Mouse (Mus musculus) gastrocnemius, postnatal 36 days (tissue): ENCODE results near the gene Nr0b2. TPM values are rescaled to one million over a fixed set of nuclear protein-coding genes. Genes with fewer than 3 reads are reported as not detected.
A peak's percentile ranks its signal among the peaks of the same experiment; 100 is the strongest.

Experiments used
- DNase-seq, 2 experiments: peaks; one replicate each; pipeline ENCODE4 v3.0.0; 2022
- intact Hi-C: fragments of 180-260 bp; cut with DNase I; formaldehyde crosslinking; loops from one replicate; pipeline ENCODE4 v1.15.1; 2025
- total RNA-seq, 2 experiments: library from RNA; stranded (reverse); gene quantifications; 2 replicates each; pipeline ENCODE4 v1.2.3; 2021

The Nr0b2 gene
- total RNA-seq, 2 experiments from 2014 or later = not detected

DNA sequence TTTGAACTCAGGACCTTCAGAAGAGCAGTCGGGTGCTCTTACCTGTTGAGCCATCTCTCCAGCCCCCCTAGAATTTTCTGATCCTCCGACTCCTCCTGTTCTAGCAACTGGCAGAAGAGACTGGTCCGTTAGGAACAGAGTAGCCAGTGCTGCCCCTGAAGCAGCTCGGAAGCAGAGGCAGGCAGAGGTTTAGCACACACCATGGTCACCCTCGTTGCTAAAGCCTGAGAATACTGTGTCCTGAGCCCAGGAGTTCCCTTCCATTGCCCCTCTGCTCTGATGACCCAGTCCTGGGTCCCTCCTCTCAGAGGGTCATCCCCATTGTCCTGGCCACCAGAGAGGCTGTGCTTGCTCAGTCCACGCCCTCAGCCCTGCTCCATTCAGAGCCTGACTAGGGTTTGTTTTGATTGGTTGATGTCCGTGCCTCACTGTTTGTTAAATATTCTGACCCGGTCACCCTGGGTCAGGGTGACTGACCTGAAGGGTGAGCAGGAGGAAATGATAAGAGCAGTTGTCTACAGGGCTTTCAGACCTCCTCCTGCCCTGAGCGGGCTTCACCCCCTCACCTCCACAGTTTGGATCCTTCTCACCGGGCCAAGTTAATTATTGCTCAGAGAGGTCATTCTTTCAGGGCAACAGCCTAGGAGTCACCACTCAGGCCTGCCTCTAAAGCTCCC is 4.0 kb downstream of the Nr0b2 start:
- intact Hi-C loops = no loop called here
- DNase-seq = no peak

- no peak for DNase-seq
- intact Hi-C loops = no loop called here
These were observed 6.7 kb downstream of the Nr0b2 start for GRCm38 (mm10) chr4:133559846-133560245.

- intact Hi-C loops = no loop called here
- no peak for DNase-seq
These were observed 8.4 kb downstream of the Nr0b2 start for GRCm38 (mm10) chr4:133561622-133562021.

DNA sequence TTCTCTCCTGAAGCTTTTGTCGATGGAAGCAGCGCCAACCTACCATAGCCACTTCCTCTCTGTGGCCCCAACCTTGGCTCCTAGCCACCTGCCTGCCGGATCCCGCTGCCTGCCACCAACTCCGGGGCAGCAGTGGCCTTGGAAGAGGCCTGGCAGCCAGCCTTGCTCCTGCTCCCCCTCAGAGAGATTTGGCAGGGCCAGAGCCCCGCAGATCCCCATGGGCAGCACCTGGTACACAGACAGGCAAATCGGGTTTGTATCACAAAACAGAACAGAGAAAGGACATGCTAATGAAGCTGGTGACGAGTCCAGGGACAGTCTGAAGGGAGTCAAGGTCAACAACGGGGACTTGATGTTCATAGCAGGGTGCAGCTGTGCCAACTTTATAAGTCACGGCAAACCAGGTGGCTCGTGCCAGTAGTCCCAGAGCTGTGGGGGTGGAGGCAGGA is 10.0 kb downstream of the Nr0b2 start:
- intact Hi-C loops = no loop called here
- DNase-seq = no peak

GRCm38 (mm10) chr4:133567251-133567650 is 14.1 kb downstream of the Nr0b2 start:
- intact Hi-C loops = no loop called here
- no peak for DNase-seq

DNA sequence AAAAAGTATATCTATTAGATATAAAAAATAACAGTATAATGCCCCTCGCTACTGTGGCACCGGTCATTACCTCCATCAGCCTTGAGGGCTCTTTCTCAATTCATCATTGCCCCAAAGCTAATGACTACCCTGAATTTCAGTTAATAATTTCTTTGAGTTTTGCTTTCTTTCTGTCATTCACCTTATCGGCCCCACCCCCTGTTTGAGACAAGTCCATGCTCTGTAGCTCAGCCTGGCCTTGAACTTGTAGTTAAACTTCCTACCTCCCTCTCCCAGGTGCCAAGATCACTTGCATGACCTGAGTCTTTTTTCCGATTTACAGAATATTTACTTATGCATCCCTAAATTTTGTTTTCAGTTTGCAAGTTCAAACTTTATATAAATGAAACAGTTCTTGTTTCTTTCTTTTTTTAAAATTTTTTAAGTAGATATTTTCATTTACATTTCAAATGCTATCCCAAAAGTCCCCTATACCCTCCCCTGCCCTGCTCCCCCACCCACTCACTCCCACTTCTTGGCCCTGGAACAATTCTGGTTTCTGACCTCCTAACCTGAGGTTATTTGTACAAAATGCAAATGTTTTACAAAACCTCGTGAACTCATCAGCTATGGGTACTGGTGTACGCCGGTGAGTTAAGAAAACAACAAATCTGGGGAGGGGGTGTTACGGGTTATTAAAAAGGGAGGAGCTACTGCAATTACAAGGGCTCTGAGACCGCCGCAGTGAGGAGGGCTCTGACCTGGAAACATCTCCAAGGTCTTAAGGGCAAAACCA is 16.3 kb downstream of the Nr0b2 start:
- DNase-seq = no peak
- intact Hi-C loops = no loop called here

- intact Hi-C loops = no loop called here
- DNase-seq = no peak
These were observed 16.9 kb downstream of the Nr0b2 start for GRCm38 (mm10) chr4:133570066-133570466.

GRCm38 (mm10) chr4:133574070-133574842 is 21.1 kb downstream of the Nr0b2 start, which contains the start of gene Gpatch3:
TSS of gene Gpatch3 (plus strand) at chr4:133574745.
- intact Hi-C loops = no loop called here

GRCm38 (mm10) chr4:133574843-133575202 is 21.6 kb downstream of the Nr0b2 start:
- no peak for DNase-seq
- intact Hi-C loops = no loop called here

More at GRCm38 (mm10) chr4:133574070-133574842, 21.1 kb downstream of the Nr0b2 start, which contains the start of gene Gpatch3:
- DNase-seq = peak; percentile 87 to 89

GRCm38 (mm10) chr4:133577983-133578382 is 24.8 kb downstream of the Nr0b2 start:
- no peak for DNase-seq
- intact Hi-C loops = no loop called here

GRCm38 (mm10) chr4:133583690-133584058 is 30.5 kb downstream of the Nr0b2 start:
- DNase-seq = no peak
- intact Hi-C loops = loop anchor here (2.0 kb wide), 1 partner anchor 329 kb away; no protein-coding TSS in a partner anchor

GRCm38 (mm10) chr4:133584059-133584951 is 31.1 kb downstream of the Nr0b2 start, which contains the start of gene Gpn2:
TSS of gene Gpn2 (plus strand) at chr4:133584362.
- peak; percentile 63 to 73 for DNase-seq
- intact Hi-C loops = loop anchor here (2.0 kb wide), 1 partner anchor 328 kb away; no protein-coding TSS in a partner anchor

DNA sequence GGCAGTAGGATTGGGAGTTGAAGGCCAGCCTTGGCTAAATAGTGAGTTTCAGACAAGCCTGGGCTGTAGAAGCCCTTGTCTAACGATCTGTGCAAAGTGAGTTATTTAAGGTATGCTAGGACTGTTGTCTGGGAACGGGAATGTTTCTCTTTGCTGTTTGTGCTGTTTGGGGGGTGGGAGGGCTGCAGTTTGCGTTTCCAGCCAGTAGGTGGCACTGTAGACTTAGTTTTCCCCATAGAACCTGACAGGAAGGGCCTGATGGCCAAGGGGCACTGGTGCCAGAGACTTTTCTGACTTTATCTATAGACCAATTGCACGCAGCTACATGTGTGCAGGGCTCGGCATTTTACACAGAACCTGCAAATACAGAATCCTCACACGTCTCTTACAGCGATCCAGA is 39.4 kb downstream of the Nr0b2 start:
- intact Hi-C loops = loop anchor here (1.0 to 5.0 kb wide), 3 partner anchors 16 to 235 kb away; partner anchors contain the start of gene Zdhhc18
- peak; percentile 25 to 64 for DNase-seq

GRCm38 (mm10) chr4:133595538-133595937 is 42.4 kb downstream of the Nr0b2 start:
- intact Hi-C loops = no loop called here

GRCm38 (mm10) chr4:133596084-133596483 is 42.9 kb downstream of the Nr0b2 start:
- intact Hi-C loops = no loop called here
- no peak for DNase-seq

More at GRCm38 (mm10) chr4:133595538-133595937, 42.4 kb downstream of the Nr0b2 start:
- no peak for DNase-seq

DNA sequence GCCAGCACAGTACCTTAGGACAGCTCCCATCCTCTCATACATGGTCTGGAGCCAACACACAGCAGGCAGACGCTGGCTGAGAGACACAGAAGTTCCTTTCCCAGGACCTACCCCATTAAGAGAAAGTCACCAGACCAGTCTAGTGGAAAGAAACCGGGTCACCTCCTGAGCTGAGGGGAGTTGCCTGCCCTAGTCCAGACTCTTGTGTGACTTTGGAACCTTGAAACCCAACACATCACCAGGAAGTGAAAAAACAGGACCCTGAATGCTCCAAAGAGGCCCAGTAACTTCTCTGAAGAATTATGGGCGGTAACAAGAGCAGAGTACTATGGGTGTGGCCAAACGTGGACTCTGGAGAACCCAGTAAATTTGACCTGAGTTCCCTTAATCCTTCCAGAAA is 45.4 kb downstream of the Nr0b2 start:
- DNase-seq = no peak
- intact Hi-C loops = no loop called here

DNA sequence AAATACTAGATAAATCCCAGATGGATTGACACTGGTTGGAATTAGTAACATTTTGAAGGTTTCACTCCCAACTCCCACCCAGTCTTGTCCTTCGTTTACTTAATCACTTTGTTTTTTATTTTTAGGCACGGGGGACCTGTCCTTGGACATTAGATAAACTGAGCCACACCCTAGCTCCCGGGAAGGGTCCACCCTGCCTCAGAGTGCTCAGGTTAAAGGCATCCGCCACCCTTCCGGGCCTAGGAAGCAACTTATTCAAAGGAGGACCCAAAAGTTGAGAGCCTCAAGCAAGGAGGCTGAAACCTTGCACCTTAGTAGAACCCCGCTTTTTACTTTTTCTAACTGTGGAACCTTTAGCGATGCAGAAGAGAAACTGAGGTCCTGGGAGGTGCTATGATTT is 45.9 kb downstream of the Nr0b2 start:
- DNase-seq = no peak
- intact Hi-C loops = no loop called here

- DNase-seq = peak; percentile 84 to 91
- intact Hi-C loops = no loop called here
These were observed 46.4 kb downstream of the Nr0b2 start for GRCm38 (mm10) chr4:133599571-133600073.

DNA sequence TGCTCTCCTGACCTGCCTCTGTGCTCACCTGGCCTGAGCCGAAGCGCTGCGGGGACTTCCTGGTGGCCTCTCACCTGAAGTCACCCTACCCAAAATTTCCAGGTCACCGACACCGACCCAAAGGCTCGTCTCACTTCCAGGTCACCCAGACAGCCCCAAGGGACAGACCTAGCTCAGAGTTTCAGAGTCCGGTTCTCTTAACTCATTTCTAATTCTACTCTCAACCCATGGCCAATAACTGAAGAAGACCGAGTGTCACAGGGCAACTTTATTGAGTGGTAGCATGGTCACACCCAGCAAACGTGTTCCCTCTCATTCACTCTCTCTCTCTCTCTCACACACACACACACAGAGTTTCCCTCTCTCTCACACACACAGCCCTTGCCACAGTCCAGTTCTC is 47.1 kb downstream of the Nr0b2 start:
- intact Hi-C loops = no loop called here
- DNase-seq = no peak
